Mouse (Mus musculus) embryonic facial prominence, embryonic 11.5 days (tissue): ENCODE measurements around the gene Cysrt1. TPM values are rescaled to one million over a fixed set of nuclear protein-coding genes. Genes with fewer than 3 reads are reported as not detected.

Source experiments
- ATAC-seq: fragments of 200-750 bp; cut with Nextera tagmentation; replicated peaks from 2 replicates; pipeline ENCODE4 v1.8.0; 2017; ENCODE audit warnings: low read depth; ENCODE audit not compliant: insufficient number of reproducible peaks, low FRiP score, low TSS enrichment
- DNase-seq: peaks from one replicate; pipeline ENCODE4 v3.0.0-alpha.2; 2015; ENCODE audit warnings: low spot score
- H3K27ac ChIP-seq: fragments of 300-500 bp; sonication (generic); replicated peaks from 2 replicates; pipeline ENCODE4 v1.5.1; 2014; ENCODE audit warnings: mild to moderate bottlenecking, low read depth, low read length, control low read depth
- H3K27me3 ChIP-seq: fragments of 300-500 bp; sonication (generic); 2 replicates; pipeline ENCODE4 v1.6.1; 2014; ENCODE audit warnings: mild to moderate bottlenecking, low read length, moderate library complexity, mixed read lengths; ENCODE audit not compliant: control insufficient read depth, insufficient read depth
- H3K36me3 ChIP-seq: fragments of 300-500 bp; sonication (generic); replicated peaks from 2 replicates; pipeline ENCODE4 v1.6.1; 2014; ENCODE audit warnings: low read depth, mild to moderate bottlenecking, low read length, moderate library complexity, mixed read lengths; ENCODE audit not compliant: control insufficient read depth, insufficient read depth
- H3K4me1 ChIP-seq: fragments of 300-500 bp; sonication (generic); 2 replicates; pipeline ENCODE4 v1.6.1; 2014; ENCODE audit warnings: low read length, mixed read lengths; ENCODE audit not compliant: control insufficient read depth, insufficient read depth
- H3K4me2 ChIP-seq: fragments of 300-500 bp; sonication (generic); 2 replicates; pipeline ENCODE4 v1.6.1; 2014; ENCODE audit warnings: low read depth, mild to moderate bottlenecking, control low read depth, low read length, moderate library complexity
- H3K4me3 ChIP-seq: fragments of 300-500 bp; sonication (generic); 2 replicates; pipeline ENCODE4 v1.5.1; 2014; ENCODE audit warnings: low read depth, low read length, control low read depth
- H3K9ac ChIP-seq: fragments of 300-500 bp; sonication (generic); replicated peaks from 2 replicates; pipeline ENCODE4 v1.6.1; 2014; ENCODE audit warnings: mild to moderate bottlenecking, control low read depth, low read length
- H3K9me3 ChIP-seq: fragments of 300-500 bp; sonication (generic); replicated peaks from 2 replicates; pipeline ENCODE4 v1.6.1; 2016; ENCODE audit warnings: mild to moderate bottlenecking, low read length, inconsistent platforms, mixed read lengths; ENCODE audit not compliant: control insufficient read depth
- WGBS: fragments of 180-500 bp; shearing (Covaris S2); extraction: QIAGEN DNeasy Blood & Tissue Kit; methylation state at CpG from one replicate; pipeline ENCODE4 v1.1.7; 2014; 5-methylcytosine and 5-hydroxymethylcytosine counted together
- polyA plus RNA-seq: library from polyadenylated mRNA; unstranded; fragments of >200 nt; fragmentation: Nextera tagmentation; extraction: Ambion mirVana; gene quantifications from 2 replicates; pipeline ENCODE4 v1.2.1, GENCODE M21; 2014

The Cysrt1 gene
- polyA plus RNA-seq, 1 experiment from 2014 or later: not detected

GRCm38 (mm10) chr2:25286837-25287636, 44.8 kb upstream of the Cysrt1 start:
- no peak overlapping the region for H3K4me3 ChIP-seq
- H3K27ac ChIP-seq: no peak overlapping the region
- no peak overlapping the region for H3K9ac ChIP-seq
- no peak overlapping the region for H3K4me2 ChIP-seq
- peaks cover 41% of the 10 kb centered on the region for H3K27me3 ChIP-seq
- no peaks in the 10 kb centered on the region for H3K9me3 ChIP-seq
- H3K4me1 ChIP-seq: peaks cover 2% of the 10 kb centered on the region; the same call in 1 of the 2 replicates
- ATAC-seq (no peak), DNase-seq (no peak)
- WGBS: 55% methylated on average over 7 of the region's 7 CpGs
- H3K36me3 ChIP-seq: peaks cover 7% of the 10 kb centered on the region

DNA sequence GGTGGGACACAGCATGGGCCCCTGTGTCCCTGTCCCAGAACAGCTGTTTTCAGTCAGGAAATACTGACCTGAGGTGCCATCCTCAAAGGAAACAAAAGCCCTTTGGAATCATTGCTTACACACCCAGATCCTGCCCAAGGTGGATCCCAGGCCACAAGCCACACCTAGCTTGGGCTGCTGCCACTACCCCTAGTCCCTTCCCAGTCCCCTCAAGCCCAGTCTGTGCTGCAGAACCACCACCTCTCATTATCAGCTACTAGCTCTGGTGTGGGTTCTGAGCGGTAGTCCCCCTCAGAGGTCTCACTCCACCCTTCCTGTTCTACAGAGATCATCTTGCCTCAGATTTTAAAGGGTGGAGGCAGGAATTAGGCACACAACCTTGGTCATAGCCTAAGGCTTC, 44.1 kb upstream of the Cysrt1 start:
- H3K9ac ChIP-seq: no peak overlapping the region
- H3K27ac ChIP-seq: no peak overlapping the region
- H3K36me3 ChIP-seq: peaks cover 10% of the 10 kb centered on the region
- 83% methylated on average over 1 of the region's 1 CpGs for WGBS
- DNase-seq (no peak), ATAC-seq (no peak)
- H3K4me2 ChIP-seq: no peak overlapping the region
- H3K27me3 ChIP-seq: peaks cover 34% of the 10 kb centered on the region
- H3K9me3 ChIP-seq: no peaks in the 10 kb centered on the region
- H3K4me1 ChIP-seq: no peaks in the 10 kb centered on the region
- no peak overlapping the region for H3K4me3 ChIP-seq

DNA sequence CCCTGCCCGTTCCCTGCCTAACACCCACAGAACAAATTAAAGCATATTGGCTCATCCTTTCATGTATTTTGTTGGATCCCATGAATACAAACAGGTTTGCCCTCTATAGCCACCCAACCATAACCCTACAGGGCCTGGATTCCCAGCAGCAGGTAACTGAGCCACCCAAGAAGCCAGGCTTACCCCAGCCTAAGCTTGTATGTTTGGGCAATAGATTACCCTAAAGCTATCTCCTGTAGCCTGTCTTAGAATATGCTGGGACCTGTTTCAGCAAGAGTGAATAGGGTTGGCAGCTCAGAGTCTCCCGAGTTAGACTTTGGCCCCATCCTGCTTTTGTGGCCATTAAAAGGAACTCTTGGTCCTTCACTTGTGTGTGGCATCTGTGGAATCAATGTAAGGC, 43.3 kb upstream of the Cysrt1 start:
- DNase-seq (no peak), ATAC-seq (no peak)
- Histone ChIP-seq H3K9me3 (no peaks in the 10 kb centered on the region), H3K27me3 (peaks cover 26% of the 10 kb centered on the region), H3K4me3 (no peak overlapping the region), H3K9ac (no peak overlapping the region), H3K4me2 (no peak overlapping the region), H3K4me1 (no peaks in the 10 kb centered on the region), H3K27ac (no peak overlapping the region), H3K36me3 (peaks cover 11% of the 10 kb centered on the region)
- 96% methylated on average over 2 of the region's 2 CpGs for WGBS

- Histone ChIP-seq H3K27me3 (no peaks in the 10 kb centered on the region), H3K4me1 (no peaks in the 10 kb centered on the region), H3K27ac (no peak overlapping the region), H3K4me3 (no peak overlapping the region), H3K9ac (no peak overlapping the region), H3K4me2 (no peak overlapping the region), H3K9me3 (no peaks in the 10 kb centered on the region), H3K36me3 (peaks cover 25% of the 10 kb centered on the region)
- 65% methylated on average over 13 of the region's 13 CpGs for WGBS
- no peak for ATAC-seq
- DNase-seq: peak; percentile 88
Observed at GRCm38 (mm10) chr2:25278928-25279882, 37.0 kb upstream of the Cysrt1 start.

GRCm38 (mm10) chr2:25273010-25273409, 30.8 kb upstream of the Cysrt1 start:
- Histone ChIP-seq H3K4me2 (peak overlapping the region; percentile 90), H3K9me3 (no peaks in the 10 kb centered on the region), H3K27ac (no peak overlapping the region), H3K9ac (peak overlapping the region; percentile 87), H3K27me3 (no peaks in the 10 kb centered on the region), H3K36me3 (peaks cover 10% of the 10 kb centered on the region), H3K4me3 (peak overlapping the region; percentile 94), H3K4me1 (peaks cover 4% of the 10 kb centered on the region; the same call in 1 of the 2 replicates)
- ATAC-seq (no peak), DNase-seq (no peak)
- 42% methylated on average over 16 of the region's 16 CpGs for WGBS

- H3K4me1 ChIP-seq: peaks cover 4% of the 10 kb centered on the region; the same call in 1 of the 2 replicates
- peak overlapping the region; percentile 94 for H3K4me3 ChIP-seq
- no peak overlapping the region; the same call in 1 of the 2 replicates for H3K27ac ChIP-seq
- H3K9ac ChIP-seq: peak overlapping the region; percentile 87
- DNase-seq: no peak
- no peaks in the 10 kb centered on the region for H3K27me3 ChIP-seq
- H3K4me2 ChIP-seq: peak overlapping the region; percentile 90
- peaks cover 7% of the 10 kb centered on the region for H3K36me3 ChIP-seq
- peak; percentile 56 for ATAC-seq
- WGBS: under 1% methylated on average over 29 of the region's 29 CpGs
- H3K9me3 ChIP-seq: no peaks in the 10 kb centered on the region
Observed at GRCm38 (mm10) chr2:25272515-25272914, 30.3 kb upstream of the Cysrt1 start.

- Histone ChIP-seq H3K4me3 (peak within 1 kb of the TSS; percentile 94), H3K4me2 (peak within 1 kb of the TSS; percentile 90), H3K27ac (peak within 1 kb of the TSS; percentile 22; the same call in 1 of the 2 replicates), H3K27me3 (no peaks in the 10 kb centered on the region), H3K4me1 (peaks cover 4% of the 10 kb centered on the region; the same call in 1 of the 2 replicates), H3K9ac (peak within 1 kb of the TSS; percentile 87), H3K36me3 (peaks cover 5% of the 10 kb centered on the region), H3K9me3 (no peaks in the 10 kb centered on the region)
- WGBS: under 1% methylated on average over 54 of the region's 55 CpGs
- ATAC-seq: peak; percentile 94
- DNase-seq: peak; percentile 99
Observed at GRCm38 (mm10) chr2:25271827-25272511, 29.7 kb upstream of the Cysrt1 start, which contains the start of the genes Ssna1 and Anapc2. TSS of gene Ssna1 (minus strand) at chr2:25272438. TSS of gene Anapc2 (plus strand) at chr2:25272478.
